Mouse (Mus musculus) intestine, embryonic 16.5 days (tissue): Measurements from ENCODE around the gene Sema5a. TPM values are rescaled to one million over a fixed set of nuclear protein-coding genes. Genes with fewer than 3 reads are reported as not detected.

ENCODE experiments used
- ATAC-seq: fragments of 200-750 bp; cut with Nextera tagmentation; 2 replicates; pipeline ENCODE4 v1.8.0; 2017; ENCODE audit warnings: moderate TSS enrichment, moderate library complexity
- H3K27ac ChIP-seq: fragments of 300-500 bp; sonication (generic); 2 replicates; pipeline ENCODE4 v1.5.1; 2014; ENCODE audit warnings: mild to moderate bottlenecking, low read length
- H3K27me3 ChIP-seq: fragments of 300-500 bp; sonication (generic); replicated peaks from 2 replicates; pipeline ENCODE4 v1.6.1; 2014; ENCODE audit warnings: low read length, control low read depth, mixed read lengths; ENCODE audit not compliant: control insufficient read depth, insufficient read depth
- H3K36me3 ChIP-seq: fragments of 300-500 bp; sonication (generic); 2 replicates; pipeline ENCODE4 v1.6.1; 2014; ENCODE audit warnings: low read length, control low read depth; ENCODE audit not compliant: control insufficient read depth, insufficient read depth
- H3K4me1 ChIP-seq: fragments of 300-500 bp; sonication (generic); 2 replicates; pipeline ENCODE4 v1.6.1; 2014; ENCODE audit warnings: low read length, control low read depth, mixed read lengths; ENCODE audit not compliant: control insufficient read depth, insufficient read depth
- H3K4me2 ChIP-seq: fragments of 300-500 bp; sonication (generic); 2 replicates; pipeline ENCODE4 v1.6.1; 2014; ENCODE audit warnings: low read depth, low read length, control low read depth
- H3K4me3 ChIP-seq: fragments of 300-500 bp; sonication (generic); 2 replicates; pipeline ENCODE4 v1.5.1; 2014; ENCODE audit warnings: mild to moderate bottlenecking, low read length
- H3K9ac ChIP-seq: fragments of 300-500 bp; sonication (generic); 2 replicates; pipeline ENCODE4 v1.6.1; 2014; ENCODE audit warnings: low read depth, low read length
- H3K9me3 ChIP-seq: fragments of 300-500 bp; sonication (generic); 2 replicates; pipeline ENCODE4 v1.6.1; 2016; ENCODE audit warnings: low read length, control low read depth; ENCODE audit not compliant: control insufficient read depth
- WGBS: fragments of 180-500 bp; shearing (Covaris S2); extraction: QIAGEN DNeasy Blood & Tissue Kit; methylation state at CpG from one replicate; pipeline ENCODE4 v1.1.7; 2014; 5-methylcytosine and 5-hydroxymethylcytosine counted together
- polyA plus RNA-seq: library from polyadenylated mRNA; unstranded; fragments of >200 nt; fragmentation: Nextera tagmentation; extraction: Ambion mirVana; gene quantifications from 2 replicates; pipeline ENCODE4 v1.2.1, GENCODE M21; 2015

The Sema5a gene
- polyA plus RNA-seq, 1 experiment from 2014 or later = 12.0 TPM

GRCm38 (mm10) chr15:32329670-32330330 is 85.2 kb downstream of the Sema5a start:
- Histone ChIP-seq H3K9me3 (no peaks in the 10 kb centered on the region), H3K4me1 (peaks cover 8% of the 10 kb centered on the region), H3K36me3 (no peaks in the 10 kb centered on the region), H3K27ac (0 out of 2 replicates have a peak overlapping the region, but pooled peaks have one; percentile 14), H3K4me2 (no peak overlapping the region), H3K4me3 (no peak overlapping the region), H3K9ac (no peak overlapping the region), H3K27me3 (no peaks in the 10 kb centered on the region)
- ATAC-seq = no peak
- 64% methylated on average over 10 of the region's 10 CpGs for WGBS

GRCm38 (mm10) chr15:32330427-32330826 is 85.8 kb downstream of the Sema5a start:
- no peaks in the 10 kb centered on the region for H3K9me3 ChIP-seq
- no peak overlapping the region for H3K9ac ChIP-seq
- 74% methylated on average over 8 of the region's 8 CpGs for WGBS
- no peak overlapping the region for H3K27ac ChIP-seq
- H3K4me3 ChIP-seq = no peak overlapping the region
- H3K4me2 ChIP-seq = no peak overlapping the region
- H3K27me3 ChIP-seq = no peaks in the 10 kb centered on the region
- ATAC-seq = no peak
- peaks cover 8% of the 10 kb centered on the region for H3K4me1 ChIP-seq
- no peaks in the 10 kb centered on the region for H3K36me3 ChIP-seq

- no peak for ATAC-seq
- no peak overlapping the region for H3K9ac ChIP-seq
- H3K4me2 ChIP-seq = no peak overlapping the region
- no peaks in the 10 kb centered on the region for H3K9me3 ChIP-seq
- H3K27me3 ChIP-seq = no peaks in the 10 kb centered on the region
- H3K4me3 ChIP-seq = no peak overlapping the region
- no peak overlapping the region for H3K27ac ChIP-seq
- 66% methylated on average over 2 of the region's 2 CpGs for WGBS
- peaks cover 8% of the 10 kb centered on the region for H3K4me1 ChIP-seq
- no peaks in the 10 kb centered on the region for H3K36me3 ChIP-seq
Observed at GRCm38 (mm10) chr15:32331037-32331436, 86.4 kb downstream of the Sema5a start.

- Histone ChIP-seq H3K4me2 (no peak overlapping the region), H3K27me3 (no peaks in the 10 kb centered on the region), H3K36me3 (no peaks in the 10 kb centered on the region), H3K4me1 (peaks cover 8% of the 10 kb centered on the region), H3K9me3 (no peaks in the 10 kb centered on the region), H3K9ac (no peak overlapping the region), H3K27ac (no peak overlapping the region), H3K4me3 (no peak overlapping the region)
- ATAC-seq = no peak
- 84% methylated on average over 2 of the region's 2 CpGs for WGBS
Observed at GRCm38 (mm10) chr15:32333456-32333855, 88.8 kb downstream of the Sema5a start.

- 93% methylated on average over 3 of the region's 3 CpGs for WGBS
- H3K9ac ChIP-seq = no peak overlapping the region
- no peak overlapping the region for H3K27ac ChIP-seq
- peaks cover 5% of the 10 kb centered on the region for H3K4me1 ChIP-seq
- H3K4me2 ChIP-seq = no peak overlapping the region
- H3K36me3 ChIP-seq = no peaks in the 10 kb centered on the region
- no peak overlapping the region for H3K4me3 ChIP-seq
- ATAC-seq = no peak
- H3K27me3 ChIP-seq = no peaks in the 10 kb centered on the region
- no peaks in the 10 kb centered on the region for H3K9me3 ChIP-seq
Observed at GRCm38 (mm10) chr15:32337810-32338209, 93.2 kb downstream of the Sema5a start.

- no peak overlapping the region for H3K27ac ChIP-seq
- H3K9me3 ChIP-seq = no peaks in the 10 kb centered on the region
- no peaks in the 10 kb centered on the region for H3K36me3 ChIP-seq
- no peak overlapping the region for H3K9ac ChIP-seq
- no peaks in the 10 kb centered on the region for H3K27me3 ChIP-seq
- 54% methylated on average over 3 of the region's 3 CpGs for WGBS
- peaks cover 5% of the 10 kb centered on the region for H3K4me1 ChIP-seq
- no peak for ATAC-seq
- no peak overlapping the region for H3K4me3 ChIP-seq
- no peak overlapping the region for H3K4me2 ChIP-seq
Observed at GRCm38 (mm10) chr15:32338721-32339290, 94.2 kb downstream of the Sema5a start.

GRCm38 (mm10) chr15:32339426-32339825 is 94.8 kb downstream of the Sema5a start:
- Histone ChIP-seq H3K9ac (no peak overlapping the region), H3K4me3 (no peak overlapping the region), H3K4me2 (no peak overlapping the region), H3K27ac (no peak overlapping the region), H3K9me3 (no peaks in the 10 kb centered on the region), H3K27me3 (no peaks in the 10 kb centered on the region), H3K4me1 (peaks cover 3% of the 10 kb centered on the region; the same call in 1 of the 2 replicates), H3K36me3 (no peaks in the 10 kb centered on the region)
- no peak for ATAC-seq
- 62% methylated on average over 5 of the region's 5 CpGs for WGBS

GRCm38 (mm10) chr15:32341423-32341822 is 96.8 kb downstream of the Sema5a start:
- Histone ChIP-seq H3K4me1 (peaks cover 3% of the 10 kb centered on the region; the same call in 1 of the 2 replicates), H3K4me3 (no peak overlapping the region), H3K36me3 (no peaks in the 10 kb centered on the region), H3K9ac (no peak overlapping the region), H3K9me3 (no peaks in the 10 kb centered on the region), H3K4me2 (no peak overlapping the region), H3K27me3 (no peaks in the 10 kb centered on the region), H3K27ac (no peak overlapping the region)
- 76% methylated on average over 2 of the region's 2 CpGs for WGBS
- ATAC-seq = no peak

- WGBS = 69% methylated on average over 5 of the region's 5 CpGs
Observed at GRCm38 (mm10) chr15:32343544-32343943, 98.9 kb downstream of the Sema5a start.

More at GRCm38 (mm10) chr15:32343544-32343943, 98.9 kb downstream of the Sema5a start:
- H3K4me2 ChIP-seq = no peak overlapping the region
- peaks cover 3% of the 10 kb centered on the region; the same call in 1 of the 2 replicates for H3K4me1 ChIP-seq
- H3K36me3 ChIP-seq = no peaks in the 10 kb centered on the region
- no peak overlapping the region for H3K4me3 ChIP-seq
- no peak overlapping the region for H3K9ac ChIP-seq
- ATAC-seq = no peak
- H3K27ac ChIP-seq = no peak overlapping the region
- no peaks in the 10 kb centered on the region for H3K27me3 ChIP-seq
- no peaks in the 10 kb centered on the region for H3K9me3 ChIP-seq
